10 mouse cellular contexts compared by ENCODE assay signal in the genomic region with DNA sequence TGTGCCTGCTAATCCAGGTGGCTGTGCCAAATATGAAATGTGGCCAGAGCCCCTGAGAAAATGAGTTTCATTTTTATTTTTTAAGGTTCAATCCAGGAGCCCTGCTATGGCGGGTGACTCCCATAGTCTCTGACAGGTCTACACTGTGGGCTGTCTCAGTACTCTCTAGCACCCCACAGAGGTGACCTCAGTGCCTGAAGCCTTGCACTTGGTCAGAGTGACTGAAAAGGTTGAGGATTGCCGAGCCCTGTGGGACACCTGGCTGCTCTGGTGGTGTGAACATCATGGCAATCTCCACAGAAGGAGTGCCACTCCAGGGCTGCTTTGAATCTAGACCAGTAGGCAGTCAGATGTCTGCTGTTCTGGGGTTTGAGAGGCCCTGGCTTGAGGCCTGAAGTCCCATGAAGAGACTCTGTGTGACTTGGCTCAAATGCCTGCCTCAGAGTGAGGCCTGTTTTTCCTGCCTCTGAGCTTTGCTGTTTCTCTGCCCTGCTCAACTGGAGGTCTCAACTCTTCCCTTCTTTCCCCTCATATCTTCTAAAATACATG. TPM values are rescaled to one million over a fixed set of nuclear protein-coding genes. Genes with fewer than 3 reads are reported as not detected.
DNase-seq lines count a peak whose midpoint lies in the region; ATAC-seq and TF ChIP-seq lines count a peak whose summit lies in the region.
"Had no signal": no experiment of that assay in that cellular context is flagged by ENCODE, and none has a peak within 500 bp of the region (broad histone marks: within the 10 kb centered on the region; RNA-seq: fewer than 3 reads in every experiment).

No protein-coding gene starts in this region.

- no peak overlapping the region for H3K9ac ChIP-seq in heart, embryonic 12.5 days
- H3K9ac ChIP-seq in liver, adult 2 months (ENCODE audit: low read depth, low read length), result no peak overlapping the region
- H3K9ac ChIP-seq in liver, embryonic 11.5 days (ENCODE audit: low read depth, low read length), result no peak overlapping the region
- H3K9ac ChIP-seq in stomach, postnatal 0 days (ENCODE audit: low read length), result no peak overlapping the region

- peaks cover 25% of the 10 kb centered on the region for H3K79me2 ChIP-seq in liver, adult 2 months (ENCODE audit: control insufficient read depth, insufficient read depth, low read length)

- H3K27me3 ChIP-seq in heart, embryonic 12.5 days (replicated peaks), result no peaks in the 10 kb centered on the region
- no peaks in the 10 kb centered on the region for H3K27me3 ChIP-seq in liver, adult 2 months (ENCODE audit: control insufficient read depth, insufficient read depth, low read length)
- H3K27me3 ChIP-seq in liver, embryonic 11.5 days (replicated peaks; ENCODE audit: control insufficient read depth, insufficient read depth, low read length), result no peaks in the 10 kb centered on the region
- no peaks in the 10 kb centered on the region for H3K27me3 ChIP-seq in stomach, postnatal 0 days (ENCODE audit: control insufficient read depth, insufficient read depth, low read length)

- no peak overlapping the region for H3K27ac ChIP-seq in heart, embryonic 12.5 days (ENCODE audit: poor library complexity, severe bottlenecking)
- H3K27ac ChIP-seq in liver, adult 2 months (replicated peaks; ENCODE audit: insufficient read depth, low read depth, low read length), result no peak overlapping the region; the same call in 1 of the 2 replicates
- H3K27ac ChIP-seq in liver, embryonic 11.5 days (ENCODE audit: low read depth, low read length), result no peak overlapping the region
- H3K27ac ChIP-seq in stomach, postnatal 0 days (replicated peaks), result no peak overlapping the region

- DNase-seq in heart, adult 11 months, result peak; percentile 98
- DNase-seq in liver, adult 2 months (ENCODE audit: extremely low read depth, low read depth, low spot score), result peak; percentile 61
- DNase-seq in liver, embryonic 11.5 days (ENCODE audit: low spot score), result no peak
- DNase-seq in ES-CJ7 (ENCODE audit: low read depth, low spot score), result peak; percentile 19
- peak; percentile 8 to 27 for DNase-seq in cerebellum, postnatal 25 days
- no peak for DNase-seq in ovary, postnatal 10 days (ENCODE audit: low spot score)
- DNase-seq in stomach, postnatal 0 days (ENCODE audit: low spot score), result no peak
- DNase-seq: gastrocnemius, postnatal 25 days had no signal

- no peaks in the 10 kb centered on the region for H3K9me3 ChIP-seq in heart, embryonic 12.5 days (replicated peaks)
- H3K9me3 ChIP-seq in liver, embryonic 11.5 days (ENCODE audit: control insufficient read depth, low read length), result no peaks in the 10 kb centered on the region
- no peaks in the 10 kb centered on the region for H3K9me3 ChIP-seq in stomach, postnatal 0 days (ENCODE audit: control insufficient read depth, low read length)

- peaks cover 7% of the 10 kb centered on the region; the same call in 1 of the 2 replicates for H3K4me1 ChIP-seq in heart, embryonic 12.5 days (replicated peaks)
- peaks cover 18% of the 10 kb centered on the region for H3K4me1 ChIP-seq in liver, adult 2 months (ENCODE audit: control insufficient read depth, insufficient read depth, low read length)
- peaks cover 5% of the 10 kb centered on the region; the same call in 1 of the 2 replicates for H3K4me1 ChIP-seq in liver, embryonic 11.5 days (replicated peaks; ENCODE audit: control insufficient read depth, insufficient read depth, low read length)
- no peaks in the 10 kb centered on the region for H3K4me1 ChIP-seq in stomach, postnatal 0 days (replicated peaks; ENCODE audit: control insufficient read depth, insufficient read depth)

- no peak for TF ChIP-seq POLR2A in liver, adult 2 months (IDR thresholded peaks at IDR 0.05; ENCODE audit: extremely low read depth, insufficient read depth, low read length)

- WGBS in heart, embryonic 12.5 days, result 67% methylated on average over 2 of the region's 2 CpGs
- 37% methylated on average over 2 of the region's 2 CpGs for WGBS in liver, adult 2 months
- WGBS in liver, embryonic 11.5 days, result 77% methylated on average over 2 of the region's 2 CpGs
- WGBS in stomach, postnatal 0 days, result 68% methylated on average over 2 of the region's 2 CpGs

- no peak for TF ChIP-seq EP300 in stomach, postnatal 0 days (optimal IDR thresholded peaks at IDR 0.05)

- ATAC-seq in heart, embryonic 12.5 days (ENCODE audit: insufficient number of reproducible peaks, low FRiP score), result no peak
- no peak for ATAC-seq in liver, embryonic 11.5 days (replicated peaks; ENCODE audit: low FRiP score)
- no peak; the same call in 1 of the 2 replicates for ATAC-seq in stomach, postnatal 0 days (ENCODE audit: low FRiP score, low TSS enrichment)

- H3K36me3 ChIP-seq in heart, embryonic 12.5 days, result no peaks in the 10 kb centered on the region
- H3K36me3 ChIP-seq in liver, adult 2 months (ENCODE audit: control insufficient read depth, insufficient read depth, low read length), result no peaks in the 10 kb centered on the region
- no peaks in the 10 kb centered on the region for H3K36me3 ChIP-seq in liver, embryonic 11.5 days (ENCODE audit: control insufficient read depth, insufficient read depth, low read length)
- no peaks in the 10 kb centered on the region for H3K36me3 ChIP-seq in stomach, postnatal 0 days (ENCODE audit: control insufficient read depth, insufficient read depth, low read length)

- peak; percentile 57 for TF ChIP-seq CTCF in liver, adult 2 months (IDR thresholded peaks at IDR 0.05; ENCODE audit: low read depth, low read length)
- no peak for TF ChIP-seq CTCF in stomach, postnatal 0 days (IDR thresholded peaks at IDR 0.05; ENCODE audit: low read depth)

- H3K4me2 ChIP-seq in heart, embryonic 12.5 days, result no peak overlapping the region
- no peak overlapping the region for H3K4me2 ChIP-seq in liver, embryonic 11.5 days
- H3K4me2 ChIP-seq in stomach, postnatal 0 days (replicated peaks; ENCODE audit: low read depth), result no peak overlapping the region

- H3K4me3 ChIP-seq in heart, embryonic 12.5 days, result no peak overlapping the region
- no peak overlapping the region for H3K4me3 ChIP-seq in liver, adult 2 months (ENCODE audit: insufficient read depth, low read depth, low read length)
- no peak overlapping the region for H3K4me3 ChIP-seq in liver, embryonic 11.5 days (ENCODE audit: low read depth, low read length)
- no peak overlapping the region for H3K4me3 ChIP-seq in stomach, postnatal 0 days (ENCODE audit: low read depth, low read length)

RNA-seq across cellular contexts. Expression of a gene that starts 52.3 kb away (rescaled TPM):
- 12.5 and 15.8 TPM in 2 replicates for polyA plus RNA-seq in heart, embryonic 12.5 days (2016; fragmentation: Nextera tagmentation; extraction: Ambion mirVana)
- 23.0 and 36.8 TPM in 2 replicates for total RNA-seq in liver, adult 2 months (2014; rRNA removed)
- 80.5 and 91.7 TPM in 2 replicates for polyA plus RNA-seq in liver, adult 2 months (2012; rRNA removed)
- polyA plus RNA-seq in liver, embryonic 11.5 days (2014; fragmentation: Nextera tagmentation; extraction: Ambion mirVana), result 16.4 TPM in 2 replicates
- polyA plus RNA-seq in stomach, postnatal 0 days (2015; fragmentation: Nextera tagmentation; extraction: Ambion mirVana), result 4.8 and 5.4 TPM in 2 replicates
- polyA plus RNA-seq: C2C12 had no signal

Comparison
In these comparisons a context has a peak if more than half of its experiments do, and no peak if none do; other contexts are left out.
1. DNase-seq: peak in heart, adult 11 months (single experiment), liver, adult 2 months (single experiment), ES-CJ7 (single experiment) and cerebellum, postnatal 25 days (2 of 2); none in liver, embryonic 11.5 days (single experiment), ovary, postnatal 10 days (single experiment) and stomach, postnatal 0 days (single experiment).